Mouse (Mus musculus) midbrain, embryonic 10.5 days (tissue): Measurements from ENCODE around the gene Notch1. TPM values are rescaled to one million over a fixed set of nuclear protein-coding genes. Genes with fewer than 3 reads are reported as not detected.

Experiments
- DNase-seq: peaks from one replicate; pipeline ENCODE4 v3.0.0-alpha.2; 2017; ENCODE audit warnings: low spot score
- H3K27ac ChIP-seq: fragments of 300-500 bp; sonication (generic); replicated peaks from 2 replicates; pipeline ENCODE4 v1.5.1; 2016; ENCODE audit warnings: mild to moderate bottlenecking
- H3K27me3 ChIP-seq: fragments of 300-500 bp; sonication (generic); 2 replicates; pipeline ENCODE4 v1.6.1; 2016; ENCODE audit warnings: low read depth, mild to moderate bottlenecking; ENCODE audit not compliant: poor library complexity, severe bottlenecking
- H3K36me3 ChIP-seq: fragments of 300-500 bp; sonication (generic); 2 replicates; pipeline ENCODE4 v1.6.1; 2016; ENCODE audit warnings: mild to moderate bottlenecking, moderate library complexity
- H3K4me1 ChIP-seq: fragments of 300-500 bp; sonication (generic); 2 replicates; pipeline ENCODE4 v1.6.1; 2016
- H3K4me3 ChIP-seq: fragments of 300-500 bp; sonication (generic); 2 replicates; pipeline ENCODE4 v1.5.1; 2016; ENCODE audit warnings: mild to moderate bottlenecking, moderate library complexity
- H3K9me3 ChIP-seq: fragments of 300-500 bp; sonication (generic); replicated peaks from 2 replicates; pipeline ENCODE4 v1.6.1; 2016; ENCODE audit warnings: mild to moderate bottlenecking
- WGBS: fragments of 180-500 bp; shearing (Covaris S2); methylation state at CpG from one replicate; pipeline ENCODE4 v1.1.7; 2016; 5-methylcytosine and 5-hydroxymethylcytosine counted together
- polyA plus RNA-seq: library from polyadenylated mRNA; unstranded; fragments of >200 nt; fragmentation: Nextera tagmentation; extraction: Ambion mirVana; gene quantifications from 2 replicates; pipeline ENCODE4 v1.2.1, GENCODE M21; 2016

Gene Notch1
- polyA plus RNA-seq, 1 experiment from 2014 or later = 30.1 TPM

- no peaks in the 10 kb centered on the region for H3K9me3 ChIP-seq
- H3K27me3 ChIP-seq = no peaks in the 10 kb centered on the region
- H3K27ac ChIP-seq = peak overlapping the region; percentile 96; the same call in 1 of the 2 replicates
- peaks cover 100% of the 10 kb centered on the region for H3K4me1 ChIP-seq
- H3K4me3 ChIP-seq = peak overlapping the region; percentile 7; the same call in 1 of the 2 replicates
- 72% methylated on average over 7 of the region's 7 CpGs for WGBS
- no peak for DNase-seq
- H3K36me3 ChIP-seq = peaks cover 86% of the 10 kb centered on the region
Measured at GRCm38 (mm10) chr2:26494396-26494795, 22.1 kb downstream of the Notch1 start.

GRCm38 (mm10) chr2:26493021-26493781, 23.3 kb downstream of the Notch1 start:
- 44% methylated on average over 9 of the region's 9 CpGs for WGBS
- peak overlapping the region; percentile 96 for H3K27ac ChIP-seq
- H3K9me3 ChIP-seq = no peaks in the 10 kb centered on the region
- H3K4me3 ChIP-seq = peak overlapping the region; percentile 30; the same call in 1 of the 2 replicates
- peaks cover 74% of the 10 kb centered on the region for H3K36me3 ChIP-seq
- no peak for DNase-seq
- H3K27me3 ChIP-seq = no peaks in the 10 kb centered on the region
- H3K4me1 ChIP-seq = peaks cover 100% of the 10 kb centered on the region

GRCm38 (mm10) chr2:26490760-26491301, 25.6 kb downstream of the Notch1 start:
- peaks cover 51% of the 10 kb centered on the region for H3K36me3 ChIP-seq
- no peaks in the 10 kb centered on the region for H3K9me3 ChIP-seq
- H3K4me3 ChIP-seq = peak overlapping the region; percentile 27; the same call in 1 of the 2 replicates
- peaks cover 100% of the 10 kb centered on the region for H3K4me1 ChIP-seq
- DNase-seq = no peak
- H3K27ac ChIP-seq = peak overlapping the region; percentile 96
- WGBS = 43% methylated on average over 4 of the region's 4 CpGs
- no peaks in the 10 kb centered on the region for H3K27me3 ChIP-seq

GRCm38 (mm10) chr2:26488535-26489135, 27.8 kb downstream of the Notch1 start:
- peak overlapping the region; percentile 45 for H3K4me3 ChIP-seq
- H3K9me3 ChIP-seq = no peaks in the 10 kb centered on the region
- peaks cover 100% of the 10 kb centered on the region for H3K4me1 ChIP-seq
- peak; percentile 56 for DNase-seq
- 55% methylated on average over 9 of the region's 9 CpGs for WGBS
- no peaks in the 10 kb centered on the region for H3K27me3 ChIP-seq
- H3K36me3 ChIP-seq = peaks cover 47% of the 10 kb centered on the region
- peak overlapping the region; percentile 96 for H3K27ac ChIP-seq

- peak overlapping the region; percentile 45 for H3K4me3 ChIP-seq
- WGBS = 28% methylated on average over 18 of the region's 18 CpGs
- H3K36me3 ChIP-seq = peaks cover 50% of the 10 kb centered on the region
- no peaks in the 10 kb centered on the region for H3K27me3 ChIP-seq
- H3K9me3 ChIP-seq = no peaks in the 10 kb centered on the region
- H3K4me1 ChIP-seq = peaks cover 98% of the 10 kb centered on the region
- peak; percentile 81 for DNase-seq
- peak overlapping the region; percentile 96 for H3K27ac ChIP-seq
Measured at GRCm38 (mm10) chr2:26487322-26488021, 29.0 kb downstream of the Notch1 start.

GRCm38 (mm10) chr2:26486835-26487321, 29.6 kb downstream of the Notch1 start:
- 10% methylated on average over 3 of the region's 3 CpGs for WGBS
- H3K27me3 ChIP-seq = no peaks in the 10 kb centered on the region
- DNase-seq = no peak
- H3K36me3 ChIP-seq = peaks cover 51% of the 10 kb centered on the region
- H3K27ac ChIP-seq = peak overlapping the region; percentile 96
- no peaks in the 10 kb centered on the region for H3K9me3 ChIP-seq
- H3K4me3 ChIP-seq = peak overlapping the region; percentile 45
- peaks cover 98% of the 10 kb centered on the region for H3K4me1 ChIP-seq

GRCm38 (mm10) chr2:26486264-26486810, 30.1 kb downstream of the Notch1 start:
- Histone ChIP-seq H3K27ac (peak overlapping the region; percentile 96), H3K36me3 (peaks cover 52% of the 10 kb centered on the region), H3K9me3 (no peaks in the 10 kb centered on the region), H3K4me1 (peaks cover 94% of the 10 kb centered on the region), H3K27me3 (no peaks in the 10 kb centered on the region), H3K4me3 (peak overlapping the region; percentile 45)
- peak; percentile 42 for DNase-seq
- 25% methylated on average over 5 of the region's 5 CpGs for WGBS

GRCm38 (mm10) chr2:26485710-26486109, 30.8 kb downstream of the Notch1 start:
- H3K36me3 ChIP-seq = peaks cover 52% of the 10 kb centered on the region
- WGBS = 28% methylated on average over 7 of the region's 7 CpGs
- no peaks in the 10 kb centered on the region for H3K9me3 ChIP-seq
- peak; percentile 57 for DNase-seq
- H3K27me3 ChIP-seq = no peaks in the 10 kb centered on the region
- H3K4me3 ChIP-seq = peak overlapping the region; percentile 45
- H3K27ac ChIP-seq = peak overlapping the region; percentile 96
- peaks cover 87% of the 10 kb centered on the region for H3K4me1 ChIP-seq

- no peak for DNase-seq
- H3K36me3 ChIP-seq = peaks cover 52% of the 10 kb centered on the region
- H3K4me3 ChIP-seq = peak overlapping the region; percentile 45
- no peaks in the 10 kb centered on the region for H3K9me3 ChIP-seq
- H3K27me3 ChIP-seq = no peaks in the 10 kb centered on the region
- WGBS = 83% methylated on average over 9 of the region's 9 CpGs
- peak overlapping the region; percentile 96 for H3K27ac ChIP-seq
- H3K4me1 ChIP-seq = peaks cover 86% of the 10 kb centered on the region
Measured at GRCm38 (mm10) chr2:26485278-26485677, 31.2 kb downstream of the Notch1 start.

- Histone ChIP-seq H3K9me3 (no peaks in the 10 kb centered on the region), H3K4me1 (peaks cover 86% of the 10 kb centered on the region), H3K27me3 (no peaks in the 10 kb centered on the region), H3K27ac (peak overlapping the region; percentile 96), H3K36me3 (peaks cover 63% of the 10 kb centered on the region), H3K4me3 (no peak overlapping the region)
- no peak for DNase-seq
- WGBS = 93% methylated on average over 10 of the region's 10 CpGs
Measured at GRCm38 (mm10) chr2:26484169-26484568, 32.3 kb downstream of the Notch1 start.

GRCm38 (mm10) chr2:26483230-26483869, 33.1 kb downstream of the Notch1 start:
- H3K36me3 ChIP-seq = peaks cover 71% of the 10 kb centered on the region

GRCm38 (mm10) chr2:26482824-26483223, 33.6 kb downstream of the Notch1 start:
- no peak for DNase-seq
- peaks cover 86% of the 10 kb centered on the region for H3K4me1 ChIP-seq
- H3K4me3 ChIP-seq = no peak overlapping the region
- peaks cover 76% of the 10 kb centered on the region for H3K36me3 ChIP-seq
- no peaks in the 10 kb centered on the region for H3K27me3 ChIP-seq
- H3K9me3 ChIP-seq = no peaks in the 10 kb centered on the region
- H3K27ac ChIP-seq = peak overlapping the region; percentile 96
- WGBS = 93% methylated on average over 3 of the region's 3 CpGs

More at GRCm38 (mm10) chr2:26483230-26483869, 33.1 kb downstream of the Notch1 start:
- Histone ChIP-seq H3K4me3 (no peak overlapping the region), H3K27ac (peak overlapping the region; percentile 96), H3K4me1 (peaks cover 86% of the 10 kb centered on the region), H3K27me3 (no peaks in the 10 kb centered on the region), H3K9me3 (no peaks in the 10 kb centered on the region)
- DNase-seq = no peak
- 77% methylated on average over 13 of the region's 13 CpGs for WGBS
